Mouse (Mus musculus) left cerebral cortex, adult 8-10 months (tissue): Measurements from ENCODE around the gene Aktip. TPM values are rescaled to one million over a fixed set of nuclear protein-coding genes. Genes with fewer than 3 reads are reported as not detected.

Experiments used
- total RNA-seq, 4 experiments: library from RNA; stranded (reverse); gene quantifications; 2 replicates each; pipeline ENCODE4 v1.2.4; 2022

The Aktip gene
- total RNA-seq, 4 experiments from 2014 or later, result 125 to 139 (median 126) TPM

Other genes with a start within 250 kb of the Aktip start
- gene Rbl2, start 129.9 kb downstream of the Aktip start, total RNA-seq, result 10 to 100 TPM; 36.3 to 42.8 (median 40.1) TPM
- gene Rpgrip1l, start 113.3 kb upstream of the Aktip start, total RNA-seq, result 10 to 100 TPM; 20.5 to 28.3 (median 26.7) TPM
- 100 to 1,000 TPM; 155 to 180 (median 173) TPM for gene Fto, start 113.5 kb upstream of the Aktip start, total RNA-seq